Mouse (Mus musculus) limb, embryonic 11.5 days (tissue): ENCODE data around the gene Cxcl1. TPM values are rescaled to one million over a fixed set of nuclear protein-coding genes. Genes with fewer than 3 reads are reported as not detected.
"Not testable (repeated sequence)": the region's sequence is repeated elsewhere in the genome, so short reads cannot be mapped to it uniquely, and the experiment has no call there.

ENCODE experiments used
- ATAC-seq: fragments of 200-750 bp; cut with Nextera tagmentation; 2 replicates; pipeline ENCODE4 v1.8.0; 2017; ENCODE audit warnings: low read depth; ENCODE audit not compliant: insufficient number of reproducible peaks, low FRiP score, low TSS enrichment
- DNase-seq: peaks from one replicate; pipeline ENCODE4 v3.0.0-alpha.2; 2015; ENCODE audit warnings: low spot score
- H3K27ac ChIP-seq: fragments of 300-500 bp; sonication (generic); replicated peaks from 2 replicates; pipeline ENCODE4 v1.5.1; 2014; ENCODE audit warnings: low read depth, mild to moderate bottlenecking, low read length
- H3K27me3 ChIP-seq: fragments of 300-500 bp; sonication (generic); 2 replicates; pipeline ENCODE4 v1.6.1; 2014; ENCODE audit warnings: mild to moderate bottlenecking, low read length, mixed read lengths; ENCODE audit not compliant: control insufficient read depth, insufficient read depth
- H3K36me3 ChIP-seq: fragments of 300-500 bp; sonication (generic); 2 replicates; pipeline ENCODE4 v1.6.1; 2014; ENCODE audit warnings: mild to moderate bottlenecking, low read length, moderate library complexity, mixed read lengths; ENCODE audit not compliant: control insufficient read depth, insufficient read depth
- H3K4me1 ChIP-seq: fragments of 300-500 bp; sonication (generic); 2 replicates; pipeline ENCODE4 v1.6.1; 2014; ENCODE audit warnings: low read length, mixed read lengths; ENCODE audit not compliant: control insufficient read depth, insufficient read depth
- H3K4me2 ChIP-seq: fragments of 300-500 bp; sonication (generic); 2 replicates; pipeline ENCODE4 v1.6.1; 2014; ENCODE audit warnings: low read depth, mild to moderate bottlenecking, moderate library complexity; ENCODE audit not compliant: severe bottlenecking
- H3K4me3 ChIP-seq: fragments of 300-500 bp; sonication (generic); 2 replicates; pipeline ENCODE4 v1.5.1; 2014; ENCODE audit warnings: low read depth, low read length
- H3K9ac ChIP-seq: fragments of 300-500 bp; sonication (generic); 2 replicates; pipeline ENCODE4 v1.6.1; 2014; ENCODE audit warnings: mild to moderate bottlenecking, low read length
- H3K9me3 ChIP-seq: fragments of 300-500 bp; sonication (generic); 2 replicates; pipeline ENCODE4 v1.6.1; 2016; ENCODE audit warnings: low read length; ENCODE audit not compliant: control insufficient read depth
- whole genome bisulfite sequencing: fragments of 180-500 bp; shearing (Covaris S2); extraction: QIAGEN DNeasy Blood & Tissue Kit; methylation state at CpG from one replicate; pipeline ENCODE4 v1.1.7; 2014; 5-methylcytosine and 5-hydroxymethylcytosine counted together
- polyA plus RNA-seq: library from polyadenylated mRNA; unstranded; fragments of >200 nt; fragmentation: Nextera tagmentation; extraction: Ambion mirVana; gene quantifications from 2 replicates; pipeline ENCODE4 v1.2.1, GENCODE M21; 2014

The Cxcl1 gene
- 0.32 and 0.41 TPM in 2 replicates for polyA plus RNA-seq

- no peaks in the 10 kb centered on the region for H3K9me3 ChIP-seq
- ATAC-seq (peak; percentile 84), DNase-seq (peak; percentile 62)
- H3K4me3 ChIP-seq = peak within 1 kb of the TSS; percentile 38
- no peak within 1 kb of the TSS for H3K27ac ChIP-seq
- 11% methylated on average over 30 of the region's 30 CpGs for whole genome bisulfite sequencing
- H3K4me1 ChIP-seq = no peaks in the 10 kb centered on the region
- H3K27me3 ChIP-seq = no peaks in the 10 kb centered on the region
- H3K9ac ChIP-seq = peak within 1 kb of the TSS; percentile 51
- H3K4me2 ChIP-seq = peak within 1 kb of the TSS; percentile 70
- H3K36me3 ChIP-seq = no peaks in the 10 kb centered on the region
These were observed at the start of gene Cxcl1 for GRCm38 (mm10) chr5:90890519-90891463. TSS of gene Cxcl1 (plus strand) at chr5:90891241.

GRCm38 (mm10) chr5:90843891-90844290 lies 47.1 kb upstream of the Cxcl1 start:
- no peak overlapping the region for H3K9ac ChIP-seq
- no peak for DNase-seq
- no peaks in the 10 kb centered on the region for H3K9me3 ChIP-seq
- no peak overlapping the region for H3K27ac ChIP-seq
- H3K4me1 ChIP-seq = no peaks in the 10 kb centered on the region
- no peak for ATAC-seq
- no peaks in the 10 kb centered on the region for H3K27me3 ChIP-seq
- H3K36me3 ChIP-seq = no peaks in the 10 kb centered on the region
- H3K4me3 ChIP-seq = no peak overlapping the region
- 85% methylated on average over 3 of the region's 3 CpGs for WGBS
- no peak overlapping the region for H3K4me2 ChIP-seq

GRCm38 (mm10) chr5:90850096-90850495 lies 40.9 kb upstream of the Cxcl1 start:
- H3K4me2 ChIP-seq, DNase-seq, H3K4me3 ChIP-seq, H3K9ac ChIP-seq, H3K36me3 ChIP-seq, ATAC-seq, H3K27ac ChIP-seq, H3K27me3 ChIP-seq, H3K9me3 ChIP-seq, H3K4me1 ChIP-seq: not testable (repeated sequence)
- WGBS = 94% methylated on average over 7 of the region's 7 CpGs

- not testable (repeated sequence) for H3K9me3 ChIP-seq, H3K9ac ChIP-seq, H3K4me3 ChIP-seq, H3K36me3 ChIP-seq, DNase-seq, H3K4me2 ChIP-seq, H3K27ac ChIP-seq, H3K4me1 ChIP-seq, H3K27me3 ChIP-seq, ATAC-seq
- WGBS = 95% methylated on average over 11 of the region's 11 CpGs
These were observed 39.6 kb upstream of the Cxcl1 start for GRCm38 (mm10) chr5:90851391-90851790.

GRCm38 (mm10) chr5:90853206-90853605 lies 37.8 kb upstream of the Cxcl1 start:
- DNase-seq (no peak), ATAC-seq (no peak)
- Histone ChIP-seq H3K9me3 (no peaks in the 10 kb centered on the region), H3K27ac (no peak overlapping the region), H3K27me3 (no peaks in the 10 kb centered on the region), H3K4me2 (no peak overlapping the region), H3K4me1 (no peaks in the 10 kb centered on the region), H3K4me3 (no peak overlapping the region), H3K9ac (no peak overlapping the region), H3K36me3 (no peaks in the 10 kb centered on the region)
- WGBS = 88% methylated on average over 4 of the region's 4 CpGs

GRCm38 (mm10) chr5:90855308-90856230 lies 35.5 kb upstream of the Cxcl1 start:
- H3K36me3 ChIP-seq = no peaks in the 10 kb centered on the region
- DNase-seq (no peak), ATAC-seq (no peak)
- H3K4me1 ChIP-seq = no peaks in the 10 kb centered on the region
- no peak overlapping the region for H3K4me2 ChIP-seq
- no peaks in the 10 kb centered on the region for H3K27me3 ChIP-seq
- no peak overlapping the region for H3K9ac ChIP-seq
- no peaks in the 10 kb centered on the region for H3K9me3 ChIP-seq
- no peak overlapping the region for H3K27ac ChIP-seq
- WGBS = 78% methylated on average over 7 of the region's 7 CpGs
- no peak overlapping the region for H3K4me3 ChIP-seq

GRCm38 (mm10) chr5:90857463-90857862 lies 33.6 kb upstream of the Cxcl1 start:
- Histone ChIP-seq H3K36me3 (no peaks in the 10 kb centered on the region), H3K4me2 (no peak overlapping the region), H3K27ac (no peak overlapping the region), H3K9ac (no peak overlapping the region), H3K27me3 (no peaks in the 10 kb centered on the region), H3K9me3 (no peaks in the 10 kb centered on the region), H3K4me1 (no peaks in the 10 kb centered on the region), H3K4me3 (no peak overlapping the region)
- WGBS = 83% methylated on average over 5 of the region's 5 CpGs
- ATAC-seq (no peak), DNase-seq (no peak)

- DNase-seq = no peak
- Histone ChIP-seq H3K4me1 (no peaks in the 10 kb centered on the region), H3K27me3 (no peaks in the 10 kb centered on the region), H3K36me3 (no peaks in the 10 kb centered on the region), H3K4me3 (no peak overlapping the region), H3K27ac (no peak overlapping the region), H3K4me2 (no peak overlapping the region), H3K9me3 (no peaks in the 10 kb centered on the region), H3K9ac (no peak overlapping the region)
- no peak for ATAC-seq
- WGBS = 78% methylated on average over 2 of the region's 2 CpGs
These were observed 32.6 kb upstream of the Cxcl1 start for GRCm38 (mm10) chr5:90858429-90858828.
